Mouse (Mus musculus) MEL (cell line): ENCODE measurements around the gene Foxd3. TPM values are rescaled to one million over a fixed set of nuclear protein-coding genes. Genes with fewer than 3 reads are reported as not detected.

Experiments used
- DNase-seq: peaks from one replicate; pipeline ENCODE4 v3.0.0; 2011; ENCODE audit warnings: low read depth, low spot score
- H3K27ac ChIP-seq: 2 replicates; pipeline ENCODE4 v1.5.1; 2012; ENCODE audit warnings: low read depth, mild to moderate bottlenecking, control low read depth, low read length, moderate library complexity; ENCODE audit not compliant: control insufficient read depth
- H3K27me3 ChIP-seq, 2 experiments: fragments of 150-350 bp in 1 of 2; sonication (generic) in 1 of 2; 2 replicates each; pipeline ENCODE4 v1.6.1; 2012; ENCODE audit warnings: low read length in 2 of 2, mild to moderate bottlenecking in 2 of 2, improper control_type of control experiment in 1 of 2, moderate library complexity in 1 of 2; ENCODE audit not compliant: insufficient read depth in 2 of 2, control insufficient read depth in 1 of 2
- H3K36me3 ChIP-seq, 2 experiments: 2 replicates each; pipeline ENCODE4 v1.6.1; 2012 to 2014; ENCODE audit warnings: low read length in 2 of 2, improper control_type of control experiment in 1 of 2, inconsistent platforms in 1 of 2, mild to moderate bottlenecking in 1 of 2; ENCODE audit not compliant: insufficient read depth in 2 of 2, control insufficient read depth in 1 of 2
- H3K4me1 ChIP-seq, 2 experiments: fragments of 150-350 bp in 1 of 2; sonication (generic) in 1 of 2; 2 replicates each; pipeline ENCODE4 v1.6.1; 2012; ENCODE audit warnings: low read length in 2 of 2, improper control_type of control experiment in 1 of 2, mild to moderate bottlenecking in 1 of 2; ENCODE audit not compliant: insufficient read depth in 2 of 2, control insufficient read depth in 1 of 2
- H3K4me3 ChIP-seq, 2 experiments: fragments of 150-350 bp in 1 of 2; sonication (generic) in 1 of 2; 2 replicates each; pipeline ENCODE4 v1.5.1; 2012; ENCODE audit warnings: low read depth in 2 of 2, low read length in 2 of 2, mild to moderate bottlenecking in 2 of 2, moderate library complexity in 2 of 2, control low read depth in 1 of 2, improper control_type of control experiment in 1 of 2; ENCODE audit not compliant: control insufficient read depth in 1 of 2, insufficient read depth in 1 of 2
- H3K79me2 ChIP-seq: 2 replicates; pipeline ENCODE4 v1.6.1; 2012; ENCODE audit warnings: mild to moderate bottlenecking, low read length, moderate library complexity; ENCODE audit not compliant: control insufficient read depth, poor library complexity, insufficient read depth
- H3K9ac ChIP-seq: 2 replicates; pipeline ENCODE4 v1.6.1; 2012; ENCODE audit warnings: low read depth, mild to moderate bottlenecking, control low read depth, low read length, moderate library complexity; ENCODE audit not compliant: control insufficient read depth, poor library complexity, severe bottlenecking
- H3K9me3 ChIP-seq: fragments of 150-350 bp; sonication (generic); replicated peaks from 2 replicates; pipeline ENCODE4 v1.6.1; 2012; ENCODE audit warnings: mild to moderate bottlenecking, low read length, improper control_type of control experiment, moderate library complexity; ENCODE audit not compliant: insufficient read depth
- CTCF ChIP-seq, 3 experiments: IDR thresholded peaks in 2 of 3; conservative IDR thresholded peaks in 1 of 3; 2 replicates each; pipeline ENCODE4 v1.5.1; 2011 to 2012; ENCODE audit warnings: low read length in 3 of 3, low read depth in 2 of 3, mild to moderate bottlenecking in 2 of 3, improper control_type of control experiment in 1 of 3, inconsistent platforms in 1 of 3, mixed read lengths in 1 of 3, moderate library complexity in 1 of 3; ENCODE audit not compliant: control insufficient read depth in 1 of 3, insufficient read depth in 1 of 3, poor library complexity in 1 of 3, severe bottlenecking in 1 of 3
- ELF1 ChIP-seq: IDR thresholded peaks from 2 replicates; pipeline ENCODE4 v1.6.1; 2014; ENCODE audit warnings: low read depth, mild to moderate bottlenecking, inconsistent platforms, low read length, improper control_type of control experiment, moderate library complexity
- ETS1 ChIP-seq: IDR thresholded peaks from 2 replicates; pipeline ENCODE4 v1.6.1; 2012; ENCODE audit warnings: low read depth, mild to moderate bottlenecking, inconsistent platforms, low read length, improper control_type of control experiment, moderate library complexity
- HCFC1 ChIP-seq: IDR thresholded peaks from 2 replicates; pipeline ENCODE4 v1.6.1; 2012; ENCODE audit warnings: low read depth, mild to moderate bottlenecking, inconsistent platforms, low read length, improper control_type of control experiment, moderate library complexity
- JUND ChIP-seq: IDR thresholded peaks from 2 replicates; pipeline ENCODE4 v1.6.1; 2011; ENCODE audit warnings: low read depth, mild to moderate bottlenecking, improper control_type of control experiment, low read length
- MAFK ChIP-seq: IDR thresholded peaks from 2 replicates; pipeline ENCODE4 v1.6.1; 2011; ENCODE audit warnings: low read depth, mild to moderate bottlenecking, low read length, improper control_type of control experiment, borderline replicate concordance
- MAZ ChIP-seq: IDR thresholded peaks from 2 replicates; pipeline ENCODE4 v1.6.1; 2012; ENCODE audit warnings: low read depth, mild to moderate bottlenecking, inconsistent platforms, low read length, improper control_type of control experiment
- MXI1 ChIP-seq: IDR thresholded peaks from 2 replicates; pipeline ENCODE4 v1.6.1; 2011; ENCODE audit warnings: mild to moderate bottlenecking, low read depth, low read length, improper control_type of control experiment
- NRF1 ChIP-seq: IDR thresholded peaks from 2 replicates; pipeline ENCODE4 v1.6.1; 2014; ENCODE audit warnings: low read depth, mild to moderate bottlenecking, inconsistent platforms, low read length, improper control_type of control experiment, moderate library complexity; ENCODE audit not compliant: poor library complexity, insufficient read depth, severe bottlenecking
- POLR2A ChIP-seq, 2 experiments: IDR thresholded peaks; 2 replicates each; pipeline ENCODE4 v1.6.1; 2011 to 2012; ENCODE audit warnings: low read length in 2 of 2, mild to moderate bottlenecking in 2 of 2, control low read depth in 1 of 2, improper control_type of control experiment in 1 of 2, low read depth in 1 of 2, moderate library complexity in 1 of 2; ENCODE audit not compliant: control insufficient read depth in 1 of 2, insufficient read depth in 1 of 2, poor library complexity in 1 of 2
- POLR2AphosphoS5 ChIP-seq: IDR thresholded peaks from 2 replicates; pipeline ENCODE4 v1.6.1; 2012; ENCODE audit warnings: low read depth, borderline replicate concordance, mild to moderate bottlenecking, inconsistent platforms, low read length, moderate library complexity, mixed read lengths
- RAD21 ChIP-seq: IDR thresholded peaks from 2 replicates; pipeline ENCODE4 v1.6.1; 2011; ENCODE audit warnings: mild to moderate bottlenecking, low read depth, low read length, improper control_type of control experiment
- RCOR1 ChIP-seq: IDR thresholded peaks from 2 replicates; pipeline ENCODE4 v1.6.1; 2012; ENCODE audit warnings: low read depth, mild to moderate bottlenecking, inconsistent platforms, low read length, improper control_type of control experiment
- SIN3A ChIP-seq: IDR thresholded peaks from 2 replicates; pipeline ENCODE4 v1.6.1; 2012; ENCODE audit warnings: low read length, improper control_type of control experiment, inconsistent platforms
- SMC3 ChIP-seq: IDR thresholded peaks from 2 replicates; pipeline ENCODE4 v1.6.1; 2011; ENCODE audit warnings: low read depth, low read length, improper control_type of control experiment
- TBP ChIP-seq: IDR thresholded peaks from 2 replicates; pipeline ENCODE4 v1.8.0; 2011; ENCODE audit warnings: low read depth, low read length, improper control_type of control experiment
- UBTF ChIP-seq: IDR thresholded peaks from 2 replicates; pipeline ENCODE4 v1.6.1; 2012; ENCODE audit warnings: low read depth, mild to moderate bottlenecking, inconsistent platforms, low read length, improper control_type of control experiment, moderate library complexity, borderline replicate concordance; ENCODE audit not compliant: insufficient read depth
- USF1 ChIP-seq: IDR thresholded peaks from 2 replicates; pipeline ENCODE4 v1.6.1; 2014; ENCODE audit warnings: low read depth, mild to moderate bottlenecking, inconsistent platforms, low read length, improper control_type of control experiment, moderate library complexity
- USF2 ChIP-seq, 2 experiments: IDR thresholded peaks; 2 replicates each; pipeline ENCODE4 v1.6.1; 2011 to 2012; ENCODE audit warnings: improper control_type of control experiment in 2 of 2, low read length in 2 of 2, borderline replicate concordance in 1 of 2, inconsistent platforms in 1 of 2, low read depth in 1 of 2, mild to moderate bottlenecking in 1 of 2; ENCODE audit not compliant: insufficient read depth in 1 of 2
- ZC3H11A ChIP-seq: IDR thresholded peaks from 2 replicates; pipeline ENCODE4 v1.6.1; 2012; ENCODE audit warnings: low read depth, mild to moderate bottlenecking, inconsistent platforms, low read length, improper control_type of control experiment
- ZKSCAN1 ChIP-seq: IDR thresholded peaks from 2 replicates; pipeline ENCODE4 v1.6.1; 2012; ENCODE audit warnings: low read depth, mild to moderate bottlenecking, inconsistent platforms, low read length, improper control_type of control experiment, moderate library complexity
- ZMIZ1 ChIP-seq: IDR thresholded peaks from 2 replicates; pipeline ENCODE4 v1.6.1; 2012; ENCODE audit warnings: low read depth, mild to moderate bottlenecking, inconsistent platforms, low read length, improper control_type of control experiment, moderate library complexity
- ZNF384 ChIP-seq: IDR thresholded peaks from 2 replicates; pipeline ENCODE4 v1.6.1; 2012; ENCODE audit warnings: low read depth, mild to moderate bottlenecking, inconsistent platforms, low read length, improper control_type of control experiment
- polyA plus RNA-seq, 2 experiments: library from polyadenylated mRNA; stranded (reverse) in 1 of 2; unstranded in 1 of 2; fragments of >175 nt in 1 of 2; fragments of >200 nt in 1 of 2; gene quantifications; 2 replicates each; pipeline versions ENCODE4 v1.2.1 to v1.2.4; 2012; ENCODE audit warnings: low replicate concordance in 2 of 2, low read depth in 1 of 2; ENCODE audit not compliant: insufficient read length in 2 of 2, insufficient read depth in 1 of 2, missing spikeins in 1 of 2
- total RNA-seq: library from RNA; depleted of rRNA; stranded (reverse); fragments of 300-350 nt; gene quantifications from 2 replicates; pipeline ENCODE4 v1.2.3, GENCODE M21; 2012

Foxd3 gene
- total and polyA plus RNA-seq, 3 experiments: not detected

GRCm38 (mm10) chr4:99660981-99661380 is 4.9 kb downstream of the Foxd3 start:
- no peak overlapping the region for H3K9ac ChIP-seq
- H3K27ac ChIP-seq: no peak overlapping the region
- no peak for TF ChIP-seq ZMIZ1
- TF ChIP-seq POLR2AphosphoS5: no peak
- no peak for TF ChIP-seq TBP
- no peak for TF ChIP-seq RCOR1
- TF ChIP-seq SMC3: peak; percentile 9; the same call in 1 of the 2 replicates
- TF ChIP-seq MAZ: no peak
- TF ChIP-seq ELF1: no peak
- no peak for TF ChIP-seq SIN3A
- no peak for TF ChIP-seq JUND
- TF ChIP-seq CTCF (IDR thresholded peaks at IDR 0.05 in 2 of 3, conservative IDR thresholded peaks at IDR 0.05 in 1 of 3; ENCODE audit: control insufficient read depth in 1 of 3, insufficient read depth in 1 of 3, low read depth in 2 of 3, low read length in 3 of 3, poor library complexity in 1 of 3, severe bottlenecking in 1 of 3): peak in 2 of 3 experiments; percentile 29 to 62; a peak in 4 of 6 replicates
- no peak for TF ChIP-seq ZC3H11A
- TF ChIP-seq ZNF384: peak; percentile 59
- peak; percentile 3 for TF ChIP-seq RAD21
- TF ChIP-seq HCFC1: no peak
- TF ChIP-seq USF2 (IDR thresholded peaks at IDR 0.05; ENCODE audit: borderline replicate concordance in 1 of 2, insufficient read depth in 1 of 2, low read depth in 1 of 2, low read length in 2 of 2): no peak
- no peak for TF ChIP-seq ETS1
- no peak for TF ChIP-seq NRF1
- no peak for TF ChIP-seq MAFK
- no peak for TF ChIP-seq MXI1
- TF ChIP-seq POLR2A (IDR thresholded peaks at IDR 0.05; ENCODE audit: control insufficient read depth in 1 of 2, insufficient read depth in 1 of 2, low read depth in 1 of 2, low read length in 2 of 2, poor library complexity in 1 of 2): no peak
- TF ChIP-seq ZKSCAN1: no peak
- TF ChIP-seq UBTF: no peak
- no peak for TF ChIP-seq USF1
- TF ChIP-seq, all 39 proteins: peak for 4

More at GRCm38 (mm10) chr4:99660981-99661380, 4.9 kb downstream of the Foxd3 start:
- Histone ChIP-seq H3K4me1 (no peaks in the 10 kb centered on the region), H3K36me3 (no peaks in the 10 kb centered on the region), H3K9me3 (no peaks in the 10 kb centered on the region), H3K79me2 (no peaks in the 10 kb centered on the region), H3K4me3 (no peak overlapping the region), H3K27me3 (no peaks in the 10 kb centered on the region)
- peak; percentile 5 for DNase-seq
